Mouse (Mus musculus) heart, adult 2 months (tissue): ENCODE results near the gene Meis2.

Source experiments
- CTCF ChIP-seq: fragments of 200-600 bp; IDR thresholded peaks from 2 replicates; pipeline ENCODE4 v1.8.1; 2022; ENCODE audit warnings: antibody characterized with exemption, mild to moderate bottlenecking, moderate library complexity
- POLR2A ChIP-seq: fragments of 200-500 bp; IDR thresholded peaks from 2 replicates; pipeline ENCODE4 v1.6.1; 2011; ENCODE audit warnings: mild to moderate bottlenecking, low read depth, low read length, control low read depth; ENCODE audit not compliant: insufficient read depth

DNA sequence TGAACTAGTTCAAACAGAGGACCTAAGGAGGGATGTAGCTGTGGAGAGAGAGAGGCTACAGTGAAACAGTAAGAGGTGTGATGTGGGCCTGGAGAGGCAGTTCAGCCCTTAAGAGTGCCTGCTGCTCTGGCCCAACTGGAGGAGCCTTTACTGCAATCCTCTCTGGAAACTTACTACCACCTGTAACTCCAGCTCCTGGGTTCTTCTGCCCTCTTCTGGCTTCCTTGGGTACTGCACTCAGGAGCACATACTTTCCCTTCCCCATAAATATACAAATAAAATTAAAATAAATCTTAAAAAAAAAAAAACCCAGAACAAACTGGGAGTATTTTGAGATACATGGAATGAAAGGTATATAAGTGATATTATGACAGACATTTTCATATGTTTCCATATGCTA, 35.6 kb upstream of the Meis2 start:
- TF ChIP-seq POLR2A (no peak), CTCF (peak; percentile 81)
